Mouse (Mus musculus) myocyte (in vitro differentiated cells): ENCODE results near the gene Gm20716.

Source experiments
- CEBPB ChIP-seq: IDR thresholded peaks from 2 replicates; pipeline ENCODE4 v1.6.1; 2011; ENCODE audit warnings: mild to moderate bottlenecking, moderate library complexity; ENCODE audit not compliant: poor library complexity, insufficient read depth, severe bottlenecking
- E2F4 ChIP-seq: IDR thresholded peaks from one replicate; pipeline ENCODE4 v1.6.1; 2011; ENCODE audit warnings: mild to moderate bottlenecking, control low read depth, moderate library complexity; ENCODE audit not compliant: insufficient read depth
- MAX ChIP-seq: IDR thresholded peaks from one replicate; pipeline ENCODE4 v1.6.1; 2011; ENCODE audit warnings: low read depth, mild to moderate bottlenecking, control low read depth
- POLR2A ChIP-seq: IDR thresholded peaks from one replicate; pipeline ENCODE4 v1.6.1; 2011; ENCODE audit warnings: low read depth, mild to moderate bottlenecking, control low read depth, moderate library complexity; ENCODE audit not compliant: insufficient read length
- POLR2AphosphoS2 ChIP-seq: IDR thresholded peaks from one replicate; pipeline ENCODE4 v1.6.1; 2011; ENCODE audit warnings: low read depth, control low read depth; ENCODE audit not compliant: insufficient read length
- REST ChIP-seq: IDR thresholded peaks from one replicate; pipeline ENCODE4 v1.6.1; 2011; ENCODE audit warnings: mild to moderate bottlenecking, control low read depth, moderate library complexity; ENCODE audit not compliant: insufficient read depth, insufficient read length
- TCF12 ChIP-seq: IDR thresholded peaks from one replicate; pipeline ENCODE4 v1.6.1; 2011; ENCODE audit warnings: mild to moderate bottlenecking, control low read depth; ENCODE audit not compliant: poor library complexity, insufficient read depth, severe bottlenecking
- TCF3 ChIP-seq: IDR thresholded peaks from one replicate; pipeline ENCODE4 v1.6.1; 2011; ENCODE audit warnings: low read depth, control low read depth; ENCODE audit not compliant: insufficient read length
- USF1 ChIP-seq: IDR thresholded peaks from one replicate; pipeline ENCODE4 v1.6.1; 2011; ENCODE audit warnings: low read depth, mild to moderate bottlenecking, control low read depth, moderate library complexity

DNA sequence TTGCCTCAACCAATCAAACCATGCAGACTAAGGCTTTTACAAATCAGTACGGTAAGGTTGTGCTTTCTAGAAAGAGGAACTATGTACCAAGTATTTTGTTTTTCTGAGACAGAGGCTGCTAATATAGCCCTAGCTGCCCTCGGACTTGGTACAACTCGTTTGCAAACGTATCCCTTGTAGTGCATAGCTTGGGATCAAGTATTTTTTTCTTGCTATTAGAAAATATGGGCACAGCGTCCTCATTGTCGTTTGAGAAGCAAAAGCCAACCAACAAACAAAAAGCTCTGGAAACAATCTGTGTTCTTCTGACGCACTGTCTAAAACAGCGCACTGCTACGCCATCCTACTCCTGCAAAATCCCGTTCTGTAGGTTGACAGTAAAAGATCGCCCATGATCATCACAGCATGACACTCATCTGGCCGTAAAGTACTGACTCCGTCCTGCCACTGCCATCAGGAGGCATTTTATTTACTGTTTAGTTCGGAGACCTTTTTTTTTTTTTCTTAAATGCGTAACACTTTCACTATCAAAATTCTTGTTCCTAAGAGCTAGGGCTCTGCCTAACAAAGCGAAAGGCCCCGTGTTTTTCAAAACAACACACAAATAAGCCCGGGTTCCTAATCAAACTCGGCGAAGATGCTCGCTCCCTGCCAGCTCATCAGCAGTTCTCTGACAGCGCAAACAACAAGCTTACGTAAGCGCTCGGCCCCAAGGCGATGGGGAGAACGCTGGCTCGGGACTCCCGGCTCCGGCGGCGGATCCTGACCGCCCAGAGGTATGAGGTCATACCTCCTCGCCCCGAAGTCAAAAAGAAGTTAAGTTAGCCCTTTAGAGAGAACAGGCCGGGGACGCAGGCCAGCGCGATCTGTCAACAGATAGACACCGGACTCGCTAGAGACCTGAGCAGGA lies 793 bp downstream of the Gm20716 start:
- no peak for TF ChIP-seq TCF3
- no peak for TF ChIP-seq REST
- no peak for TF ChIP-seq POLR2A
- no peak for TF ChIP-seq POLR2AphosphoS2
- TF ChIP-seq TCF12, result no peak
- TF ChIP-seq CEBPB, result no peak
- TF ChIP-seq MAX, result no peak
- no peak for TF ChIP-seq USF1
- no peak for TF ChIP-seq E2F4
